Mouse (Mus musculus): ENCODE results near the gene Olfr301.

Olfr301 gene

DNA sequence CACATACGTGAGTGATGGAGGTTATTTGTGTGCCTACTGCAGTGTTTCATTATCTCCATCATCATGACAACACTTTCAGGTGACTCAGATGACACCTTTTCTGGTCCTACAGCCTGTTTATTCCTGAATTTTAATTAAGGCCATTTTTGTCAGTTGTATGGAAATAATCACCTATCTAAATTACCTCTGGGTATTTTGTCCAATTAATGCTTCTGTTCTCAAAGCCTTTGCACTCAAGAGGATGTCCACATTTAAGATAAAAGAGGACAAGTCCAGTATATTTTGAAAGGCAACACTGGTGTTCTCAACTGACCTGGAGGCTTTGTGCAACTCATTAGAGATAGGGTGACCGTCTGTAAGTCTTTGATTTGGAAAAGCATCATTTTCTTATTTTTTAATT lies at the start of gene Olfr301:
Gene Olfr301 (plus strand): TSS at position 301 of the 400 bp plus-strand sequence.
- no peak for DNase-seq

- no peak for DNase-seq
These were observed 36.8 kb upstream of the Olfr301 start, which contains the start of gene Olfr305 for GRCm38 (mm10) chr7:86366828-86367227. Gene Olfr305, minus strand, starts transcription at chr7:86366928.

DNA sequence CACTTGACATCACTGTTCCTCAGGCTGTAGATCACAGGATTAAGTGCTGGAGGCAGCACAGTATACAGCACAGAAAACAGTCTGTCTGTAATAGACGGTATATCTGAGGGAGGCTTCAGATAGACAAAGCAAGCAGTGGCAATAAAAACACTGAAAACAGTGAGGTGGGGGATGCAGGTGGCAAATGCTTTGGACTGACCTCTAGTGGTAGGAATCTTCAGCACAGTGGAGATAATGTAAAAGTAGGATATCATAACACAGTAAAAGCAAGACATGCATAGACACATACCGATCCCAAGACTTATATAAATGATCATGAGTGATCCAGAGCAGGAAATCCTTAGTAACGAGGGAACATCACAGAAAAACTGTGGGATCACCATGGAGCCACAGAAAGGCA lies 17.9 kb upstream of the Olfr301 start:
- DNase-seq: no peak

- no peak for DNase-seq
These were observed 17.1 kb upstream of the Olfr301 start, which contains the start of gene Olfr304 for GRCm38 (mm10) chr7:86386558-86386957. Gene Olfr304, minus strand, starts transcription at chr7:86386658.

- no peak for DNase-seq
These were observed 6.0 kb upstream of the Olfr301 start, which contains the start of gene Olfr303 for GRCm38 (mm10) chr7:86397689-86398088. Gene Olfr303, minus strand, starts transcription at chr7:86397789.

GRCm38 (mm10) chr7:86459621-86460020 lies 56.0 kb downstream of the Olfr301 start, which contains the start of gene Olfr299:
Gene Olfr299, plus strand, starts transcription at chr7:86459921.
- no peak for DNase-seq
